Mouse (Mus musculus) kidney, postnatal 0 days (tissue): ENCODE measurements at regions not wholly inside any gene's neighbourhood (a gene's known extent, or its start where the extent isn't known, plus 50 kb on each side); places are given as distances from the start of the nearest gene placed in this dataset.

Experiments used
- ATAC-seq: fragments of 200-750 bp; cut with Nextera tagmentation; replicated peaks from 2 replicates; pipeline ENCODE4 v1.8.0; 2017; ENCODE audit warnings: low read depth, moderate number of reproducible peaks, moderate TSS enrichment, moderate library complexity; ENCODE audit not compliant: low FRiP score
- DNase-seq: peaks from one replicate; pipeline ENCODE4 v3.0.0-alpha.2; 2016; ENCODE audit warnings: low spot score
- H3K27ac ChIP-seq: fragments of 300-500 bp; sonication (generic); 2 replicates; pipeline ENCODE4 v1.5.1; 2014; ENCODE audit warnings: mild to moderate bottlenecking
- H3K27me3 ChIP-seq: fragments of 300-500 bp; sonication (generic); 2 replicates; pipeline ENCODE4 v1.6.1; 2014; ENCODE audit warnings: low read length, mixed read lengths; ENCODE audit not compliant: insufficient read depth
- H3K36me3 ChIP-seq: fragments of 300-500 bp; sonication (generic); 2 replicates; pipeline ENCODE4 v1.6.1; 2014; ENCODE audit warnings: low read length, mixed read lengths; ENCODE audit not compliant: insufficient read depth
- H3K4me1 ChIP-seq: fragments of 300-500 bp; sonication (generic); replicated peaks from 2 replicates; pipeline ENCODE4 v1.6.1; 2014; ENCODE audit warnings: antibody characterized with exemption, low read length, mixed read lengths; ENCODE audit not compliant: insufficient read depth
- H3K4me2 ChIP-seq: fragments of 300-500 bp; sonication (generic); 2 replicates; pipeline ENCODE4 v1.6.1; 2014; ENCODE audit warnings: mild to moderate bottlenecking, low read length, moderate library complexity, mixed read lengths
- H3K4me3 ChIP-seq: fragments of 300-500 bp; sonication (generic); replicated peaks from 2 replicates; pipeline ENCODE4 v1.5.1; 2014; ENCODE audit warnings: low read depth, low read length
- H3K9ac ChIP-seq: fragments of 300-500 bp; sonication (generic); 2 replicates; pipeline ENCODE4 v1.6.1; 2014; ENCODE audit warnings: low read depth, low read length
- H3K9me3 ChIP-seq: fragments of 300-500 bp; sonication (generic); replicated peaks from 2 replicates; pipeline ENCODE4 v1.6.1; 2016; ENCODE audit warnings: low read length, inconsistent platforms, mixed read lengths
- CTCF ChIP-seq: IDR thresholded peaks from 2 replicates; pipeline ENCODE4 v1.5.1; 2016; ENCODE audit warnings: antibody characterized with exemption, low read depth, mild to moderate bottlenecking, moderate library complexity
- WGBS: fragments of 180-500 bp; shearing (Covaris S2); extraction: QIAGEN DNeasy Blood & Tissue Kit; methylation state at CpG from one replicate; pipeline ENCODE4 v1.1.7; 2014; 5-methylcytosine and 5-hydroxymethylcytosine counted together

DNA sequence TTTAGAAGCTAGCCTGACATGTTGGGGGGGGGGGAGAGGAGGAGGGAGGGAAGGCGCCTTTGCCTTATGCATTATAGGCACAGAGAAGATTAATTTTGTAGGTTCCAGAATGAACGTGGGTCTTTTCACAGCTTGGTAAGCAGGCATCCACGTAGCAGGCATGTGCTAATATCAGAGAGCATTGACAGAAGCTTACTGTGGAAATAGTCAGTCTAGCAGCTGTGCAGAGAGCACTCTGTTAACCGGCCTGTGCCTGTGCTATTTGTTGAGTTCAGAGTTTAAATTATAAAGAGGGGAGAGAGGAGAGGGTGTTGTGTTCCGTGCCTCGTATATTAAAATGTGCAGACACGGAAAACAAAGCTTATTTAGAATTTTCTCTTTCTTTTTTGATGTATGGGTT is 133.5 kb upstream of the Ubr2 start:
- no peak for TF ChIP-seq CTCF
- no peak overlapping the region for H3K9ac ChIP-seq
- no peaks in the 10 kb centered on the region for H3K9me3 ChIP-seq
- no peak overlapping the region for H3K27ac ChIP-seq
- H3K36me3 ChIP-seq = no peaks in the 10 kb centered on the region
- H3K27me3 ChIP-seq = no peaks in the 10 kb centered on the region
- ATAC-seq = no peak
- no peak for DNase-seq
- no peak overlapping the region for H3K4me3 ChIP-seq
- 44% methylated on average over 7 of the region's 7 CpGs for WGBS
- peaks cover 23% of the 10 kb centered on the region for H3K4me1 ChIP-seq
- peak overlapping the region; percentile 82 for H3K4me2 ChIP-seq

GRCm38 (mm10) chr17:47142885-47143284 is 132.5 kb upstream of the Ubr2 start:
- no peak overlapping the region; the same call in 1 of the 2 replicates for H3K27ac ChIP-seq
- peaks cover 20% of the 10 kb centered on the region for H3K4me1 ChIP-seq
- no peaks in the 10 kb centered on the region for H3K27me3 ChIP-seq
- H3K9ac ChIP-seq = no peak overlapping the region
- 11% methylated on average over 7 of the region's 7 CpGs for WGBS
- peak overlapping the region; percentile 74; the same call in 1 of the 2 replicates for H3K4me3 ChIP-seq
- TF ChIP-seq CTCF = no peak
- H3K4me2 ChIP-seq = peak overlapping the region; percentile 82
- DNase-seq = no peak
- H3K36me3 ChIP-seq = no peaks in the 10 kb centered on the region
- no peak for ATAC-seq
- H3K9me3 ChIP-seq = no peaks in the 10 kb centered on the region

DNA sequence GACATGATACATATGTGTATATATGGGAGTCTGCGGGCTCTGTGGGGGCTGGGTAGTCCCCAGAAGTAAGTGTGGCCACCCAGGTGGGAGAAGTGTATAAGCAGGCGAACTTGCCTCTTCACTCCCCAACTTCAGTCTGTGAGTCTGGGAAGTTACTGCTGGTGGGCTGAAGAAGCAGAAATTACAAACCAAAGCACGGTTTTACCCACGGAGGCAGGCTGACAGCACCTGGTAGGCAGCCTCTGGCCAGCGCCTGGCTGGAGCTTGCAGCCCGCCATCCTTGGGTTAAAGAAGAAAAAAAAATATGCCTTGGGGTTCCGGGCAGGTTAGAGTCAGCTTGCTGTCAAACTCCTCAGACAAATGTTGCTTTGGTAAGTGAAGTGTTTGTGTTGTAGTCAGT is 131.9 kb upstream of the Ubr2 start:
- WGBS = 2% methylated on average over 7 of the region's 7 CpGs
- no peak for DNase-seq
- Histone ChIP-seq H3K27me3 (no peaks in the 10 kb centered on the region), H3K4me3 (peak overlapping the region; percentile 74), H3K9ac (peak overlapping the region; percentile 74), H3K4me1 (peaks cover 18% of the 10 kb centered on the region), H3K27ac (peak overlapping the region; percentile 57), H3K9me3 (no peaks in the 10 kb centered on the region), H3K36me3 (no peaks in the 10 kb centered on the region), H3K4me2 (peak overlapping the region; percentile 82)
- TF ChIP-seq CTCF = no peak
- ATAC-seq = no peak

GRCm38 (mm10) chr17:47141843-47142215 is 131.5 kb upstream of the Ubr2 start:
- DNase-seq (peak; percentile 48), ATAC-seq (no peak)
- Histone ChIP-seq H3K4me2 (peak overlapping the region; percentile 82), H3K4me3 (peak overlapping the region; percentile 74), H3K27me3 (no peaks in the 10 kb centered on the region), H3K4me1 (peaks cover 18% of the 10 kb centered on the region), H3K36me3 (no peaks in the 10 kb centered on the region), H3K27ac (peak overlapping the region; percentile 98), H3K9me3 (no peaks in the 10 kb centered on the region), H3K9ac (peak overlapping the region; percentile 74)
- no peak for TF ChIP-seq CTCF
- under 1% methylated on average over 12 of the region's 12 CpGs for WGBS

GRCm38 (mm10) chr17:47140969-47141842 is 130.8 kb upstream of the Ubr2 start:
- no peak for TF ChIP-seq CTCF
- ATAC-seq = peak; percentile 22
- H3K27me3 ChIP-seq = no peaks in the 10 kb centered on the region
- peak overlapping the region; percentile 74 for H3K4me3 ChIP-seq
- H3K4me1 ChIP-seq = peaks cover 18% of the 10 kb centered on the region
- H3K9ac ChIP-seq = peak overlapping the region; percentile 74
- peak overlapping the region; percentile 82 for H3K4me2 ChIP-seq
- no peaks in the 10 kb centered on the region for H3K9me3 ChIP-seq
- WGBS = under 1% methylated on average over 35 of the region's 35 CpGs
- DNase-seq = peak; percentile 90
- no peaks in the 10 kb centered on the region for H3K36me3 ChIP-seq
- H3K27ac ChIP-seq = peak overlapping the region; percentile 98

DNA sequence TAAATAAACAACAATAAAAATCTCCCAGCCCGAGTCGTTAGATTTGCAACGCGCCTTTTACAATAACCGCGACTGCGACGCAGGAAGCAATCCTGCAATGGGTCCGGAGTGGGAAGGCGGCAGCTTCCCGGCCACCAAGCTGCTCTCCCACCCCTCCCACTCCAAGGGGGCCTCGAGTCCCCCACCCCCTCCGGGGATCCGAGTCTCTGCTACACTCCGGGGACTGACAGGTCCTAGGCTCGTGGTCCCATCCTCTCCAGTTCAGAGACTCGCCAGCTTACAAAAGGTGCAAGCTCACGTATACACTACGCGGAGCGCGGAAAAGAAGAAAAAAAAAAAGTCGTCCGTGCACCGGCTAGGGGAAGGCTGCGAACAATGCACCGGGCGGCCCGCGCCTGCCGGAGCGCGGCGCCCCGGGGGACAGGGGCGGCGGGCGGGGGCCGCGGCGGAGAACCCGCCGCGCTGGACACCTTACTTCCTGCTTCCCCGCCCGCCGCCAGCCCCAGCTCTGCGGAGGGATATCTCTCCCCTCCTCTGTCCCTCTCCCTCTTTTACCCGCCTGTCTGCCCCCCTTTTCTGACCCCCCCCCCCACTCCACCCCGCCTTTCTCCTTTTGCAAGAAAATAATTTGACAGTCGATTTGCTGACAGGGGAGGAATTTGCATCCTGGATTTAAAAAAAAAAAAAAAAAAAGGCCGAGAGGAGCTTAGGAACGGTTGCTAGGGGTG is 130.0 kb upstream of the Ubr2 start:
- peak; percentile 44 for ATAC-seq
- no peaks in the 10 kb centered on the region for H3K27me3 ChIP-seq
- peak overlapping the region; percentile 74 for H3K4me3 ChIP-seq
- peaks cover 21% of the 10 kb centered on the region for H3K4me1 ChIP-seq
- H3K9me3 ChIP-seq = no peaks in the 10 kb centered on the region
- no peaks in the 10 kb centered on the region for H3K36me3 ChIP-seq
- WGBS = 0% methylated on average over 47 of the region's 53 CpGs
- TF ChIP-seq CTCF = no peak
- H3K4me2 ChIP-seq = peak overlapping the region; percentile 82
- H3K9ac ChIP-seq = peak overlapping the region; percentile 74
- DNase-seq = peak; percentile 91
- peak overlapping the region; percentile 98 for H3K27ac ChIP-seq
